Mouse (Mus musculus) embryo, embryonic 11.5 days (tissue): Measurements from ENCODE around the gene Hephl1.

Experiments
- DNase-seq: peaks from one replicate; pipeline ENCODE4 v3.0.0-alpha.2; 2012; ENCODE audit warnings: low read depth, low spot score

The Hephl1 gene

DNA sequence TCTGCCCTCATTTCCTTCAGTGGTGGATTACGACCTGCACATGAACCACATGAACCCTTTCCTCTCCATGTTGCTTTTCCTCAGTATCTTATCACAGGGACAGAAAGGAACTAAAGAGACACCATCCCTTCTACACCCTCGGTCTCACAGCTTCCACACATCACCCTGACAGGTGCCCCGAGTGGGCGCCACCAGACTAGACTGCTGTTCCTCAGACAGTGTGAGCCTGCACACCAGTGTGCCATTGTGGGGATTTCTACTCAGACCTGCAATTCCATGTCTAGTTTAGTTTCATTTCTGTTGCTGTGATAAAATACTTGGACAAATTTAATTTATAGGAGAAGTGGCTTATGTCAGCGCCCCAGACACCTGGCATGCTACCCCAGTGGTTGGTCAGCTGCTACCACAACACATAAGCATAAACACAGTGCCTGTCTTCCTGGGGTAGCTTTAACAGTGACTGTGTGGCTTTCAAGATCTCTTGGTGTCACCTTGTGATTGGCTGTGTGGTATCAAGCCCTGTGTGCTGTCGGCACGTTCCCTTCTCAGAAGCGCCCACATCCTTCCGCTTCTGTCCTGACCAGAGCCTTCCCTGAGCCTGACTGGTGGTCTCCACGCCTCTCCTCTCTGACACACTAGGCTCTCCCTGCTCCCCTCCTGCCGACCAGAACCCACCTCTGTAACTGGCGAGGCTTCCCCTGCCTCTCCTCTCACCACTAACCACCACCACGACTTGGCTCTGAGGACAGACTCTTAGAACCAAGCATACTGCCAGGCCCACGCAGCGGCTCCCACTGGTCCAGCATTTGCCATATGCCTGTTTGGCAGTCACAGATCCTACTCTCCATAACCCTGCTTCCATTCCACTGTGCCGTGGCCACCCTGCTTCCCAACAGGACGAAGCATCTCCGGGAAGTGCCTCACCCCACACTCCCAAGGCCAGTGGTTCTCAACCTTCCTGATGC is 93.8 kb downstream of the Hephl1 start:
- no peak for DNase-seq

DNA sequence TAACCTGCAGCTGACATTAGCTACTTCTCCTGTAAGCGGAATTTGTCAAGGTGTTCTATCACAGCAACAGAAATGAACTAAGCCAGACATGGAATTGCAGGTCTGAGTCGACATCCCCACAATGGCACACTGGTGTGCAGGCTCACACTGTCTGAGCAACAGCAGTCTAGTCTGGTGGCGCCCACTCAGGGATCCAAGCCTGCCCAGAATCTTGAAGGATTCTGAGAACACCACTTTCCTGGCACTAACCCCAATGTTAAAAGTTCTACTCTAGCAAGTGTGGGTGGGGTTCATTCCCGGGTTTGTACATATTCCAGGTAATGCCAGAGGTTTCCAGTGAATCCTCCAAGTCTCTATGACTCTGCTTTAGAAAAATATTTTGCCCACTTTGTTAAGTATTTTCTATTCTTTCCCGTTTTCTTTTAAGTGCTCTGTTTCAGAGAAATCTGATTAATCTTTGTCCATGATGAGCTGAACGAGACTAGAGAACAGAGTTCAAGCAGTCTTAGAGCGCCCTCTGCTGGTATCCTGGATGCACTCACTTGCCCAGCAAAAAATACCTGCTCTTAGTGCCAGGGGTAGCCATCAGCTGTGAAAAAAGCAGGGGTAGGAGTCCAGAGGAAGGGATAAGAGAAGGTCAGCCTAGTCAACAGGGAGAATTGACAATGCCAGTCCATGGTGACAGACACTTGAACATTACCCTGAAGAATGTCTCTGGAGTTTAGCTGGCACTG is 96.5 kb downstream of the Hephl1 start:
- peak; percentile 63 for DNase-seq

DNA sequence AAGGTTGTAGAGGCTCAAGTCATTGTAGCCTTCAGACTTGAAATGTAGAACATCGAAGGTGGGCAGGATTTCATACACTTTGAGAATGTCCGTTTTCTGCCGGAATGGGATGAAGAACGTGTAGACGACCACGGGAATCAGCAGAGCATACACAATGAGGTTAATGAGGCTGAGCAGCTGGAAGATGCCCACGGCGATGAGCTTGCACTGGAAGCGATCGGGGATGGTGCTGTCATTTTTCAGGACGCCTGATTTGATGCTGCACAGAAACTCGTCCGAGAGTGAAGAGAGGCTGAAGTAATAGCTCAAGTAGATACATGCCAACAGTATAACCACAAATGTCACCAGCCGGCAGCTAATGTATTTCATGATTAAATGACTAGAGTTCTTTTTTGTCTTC is 104.3 kb downstream of the Hephl1 start:
- no peak for DNase-seq

DNA sequence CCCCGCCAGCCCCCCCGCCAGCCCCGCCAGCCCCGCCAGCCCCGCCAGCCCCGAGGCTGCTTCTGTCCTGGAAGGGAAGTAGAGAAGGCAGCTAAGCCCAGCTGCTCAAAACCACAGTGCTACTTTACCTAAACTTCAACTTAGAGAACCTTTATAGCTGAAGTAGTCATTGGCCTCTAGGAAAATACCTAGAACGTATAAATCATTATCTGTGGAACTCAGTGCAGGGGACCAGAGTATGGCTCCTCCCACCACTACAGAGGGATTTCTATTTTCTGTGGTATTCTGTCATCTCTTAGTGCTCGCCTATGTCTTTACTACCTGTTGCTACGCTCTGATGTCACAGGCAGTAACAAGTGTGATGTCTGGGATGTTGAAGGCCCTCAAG is 107.6 kb downstream of the Hephl1 start:
- no peak for DNase-seq

DNA sequence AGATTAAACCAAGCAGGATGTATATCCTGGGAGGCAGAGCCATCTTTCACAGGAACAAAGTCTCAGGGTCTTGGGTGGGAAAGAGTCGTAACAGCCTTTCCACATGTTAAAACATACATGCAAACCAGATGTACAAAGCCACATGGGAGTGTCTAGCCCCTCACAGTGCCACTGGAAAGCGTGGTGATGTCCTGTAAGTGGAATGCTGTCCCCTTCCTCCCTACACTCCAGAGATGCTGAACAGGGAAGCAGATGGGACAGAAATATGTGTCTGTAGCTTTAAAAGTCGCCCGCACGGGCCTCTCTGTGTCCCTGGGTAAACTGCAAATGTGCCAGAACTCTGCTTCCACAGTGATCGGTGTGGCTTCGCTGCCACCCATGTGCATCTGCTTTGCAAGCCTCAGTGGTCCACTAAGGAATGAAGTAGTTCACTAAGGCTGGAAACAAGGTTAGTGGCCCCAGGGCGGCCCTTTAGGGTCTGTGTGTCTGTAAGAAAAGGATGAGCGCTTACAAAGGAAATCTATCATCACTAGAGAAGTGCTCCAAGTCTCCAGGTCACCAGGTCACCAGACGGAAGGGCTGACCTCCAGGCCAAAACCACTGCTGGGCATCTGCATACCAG is 108.1 kb downstream of the Hephl1 start:
- no peak for DNase-seq

DNA sequence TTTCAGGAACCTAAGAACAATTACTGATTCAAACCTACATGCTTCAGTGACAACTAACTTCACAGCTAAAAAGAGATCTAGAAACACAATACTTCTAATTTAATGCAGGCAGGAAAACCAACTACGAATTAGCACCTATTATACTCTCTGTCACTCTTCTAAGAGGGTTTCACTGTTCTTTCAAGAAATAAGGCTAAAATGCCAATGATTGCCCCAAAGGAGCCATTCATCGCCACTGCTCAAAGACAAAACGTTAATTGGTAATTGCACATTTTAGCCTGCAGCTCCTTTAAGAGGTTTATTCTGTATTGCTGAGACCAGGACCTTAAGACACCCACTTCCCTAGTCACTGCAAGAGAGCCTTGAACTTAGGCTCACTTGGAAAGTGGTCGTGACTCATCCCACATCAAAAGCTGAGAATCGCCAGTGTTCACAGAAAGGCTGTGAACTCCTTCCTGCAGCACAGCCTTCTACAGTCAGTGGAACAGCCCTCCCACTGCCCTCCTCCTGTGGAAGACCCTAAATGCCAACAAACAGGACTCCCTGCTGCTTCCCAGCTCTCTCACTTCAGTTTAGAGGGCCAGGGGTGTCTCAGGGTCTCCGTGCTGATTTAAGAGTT is 108.8 kb downstream of the Hephl1 start:
- DNase-seq, result no peak
